Mouse (Mus musculus): ENCODE measurements around the gene Cxxc4. TPM values are rescaled to one million over a fixed set of nuclear protein-coding genes. Genes with fewer than 3 reads are reported as not detected.

Cxxc4 gene
- total RNA-seq (2014; rRNA removed): 0.18 and 0.20 TPM in 2 replicates
- 0.02 and 0.27 TPM in 2 replicates for polyA plus RNA-seq (2012; rRNA removed)

DNA sequence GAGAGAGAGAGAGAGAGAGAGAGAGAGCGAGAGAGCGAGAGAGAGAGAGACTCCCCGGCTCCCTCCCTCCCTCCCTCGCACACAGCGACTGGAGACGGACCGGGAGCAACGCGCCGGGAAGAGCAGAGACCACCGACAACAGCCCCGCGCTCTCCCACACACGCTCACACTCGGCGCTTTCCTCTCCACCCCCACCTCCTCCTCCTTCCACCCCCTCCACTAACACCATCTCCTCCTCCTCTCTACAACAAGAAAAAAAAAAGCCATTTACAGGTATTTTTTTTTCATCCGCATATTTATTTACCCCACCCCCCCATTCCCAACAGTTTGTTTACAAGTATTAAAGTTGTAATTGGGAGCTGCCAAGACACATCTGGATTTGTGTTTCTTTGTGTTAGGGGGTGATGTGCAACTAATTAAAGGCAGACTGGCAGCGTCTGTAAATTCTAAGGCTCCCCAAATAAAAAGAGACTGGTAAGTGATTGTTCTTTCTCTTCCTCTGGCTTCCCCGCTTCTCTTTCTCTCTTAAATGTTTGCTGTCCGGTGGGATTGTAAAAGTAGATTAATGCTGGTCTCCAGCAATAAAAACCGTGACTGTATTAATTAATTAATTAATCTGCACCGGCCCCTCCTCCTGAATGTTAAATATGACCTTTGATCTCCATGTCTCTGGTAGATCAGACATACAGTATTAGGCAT, at the start of gene Cxxc4:
Gene Cxxc4 (plus strand): TSS at position 71 of the 699 bp plus-strand sequence.
- Histone ChIP-seq H3K4me3 (ENCODE audit: insufficient read depth, low read depth, low read length) (peak within 1 kb of the TSS; percentile 51), H3K36me3 (ENCODE audit: control insufficient read depth, insufficient read depth, low read length) (no peaks in the 10 kb centered on the region), H3K79me2 (ENCODE audit: control insufficient read depth, insufficient read depth, low read length) (no peaks in the 10 kb centered on the region), H3K27me3 (ENCODE audit: control insufficient read depth, insufficient read depth, low read length) (peaks cover 11% of the 10 kb centered on the region; the same call in 1 of the 2 replicates), H3K4me1 (ENCODE audit: control insufficient read depth, insufficient read depth, low read length) (peaks cover 2% of the 10 kb centered on the region; the same call in 1 of the 2 replicates), H3K27ac (replicated peaks; ENCODE audit: insufficient read depth, low read depth, low read length) (no peak within 1 kb of the TSS), H3K9ac (ENCODE audit: low read depth, low read length) (peak within 1 kb of the TSS; percentile 48; the same call in 1 of the 2 replicates)
- 10% methylated on average over 9 of the region's 22 CpGs for WGBS
- no peak for DNase-seq (ENCODE audit: extremely low read depth, low read depth, low spot score)
- TF ChIP-seq POLR2A (IDR thresholded peaks at IDR 0.05; ENCODE audit: extremely low read depth, insufficient read depth, low read length): no peak
- TF ChIP-seq CTCF (IDR thresholded peaks at IDR 0.05; ENCODE audit: low read depth, low read length): no peak

DNA sequence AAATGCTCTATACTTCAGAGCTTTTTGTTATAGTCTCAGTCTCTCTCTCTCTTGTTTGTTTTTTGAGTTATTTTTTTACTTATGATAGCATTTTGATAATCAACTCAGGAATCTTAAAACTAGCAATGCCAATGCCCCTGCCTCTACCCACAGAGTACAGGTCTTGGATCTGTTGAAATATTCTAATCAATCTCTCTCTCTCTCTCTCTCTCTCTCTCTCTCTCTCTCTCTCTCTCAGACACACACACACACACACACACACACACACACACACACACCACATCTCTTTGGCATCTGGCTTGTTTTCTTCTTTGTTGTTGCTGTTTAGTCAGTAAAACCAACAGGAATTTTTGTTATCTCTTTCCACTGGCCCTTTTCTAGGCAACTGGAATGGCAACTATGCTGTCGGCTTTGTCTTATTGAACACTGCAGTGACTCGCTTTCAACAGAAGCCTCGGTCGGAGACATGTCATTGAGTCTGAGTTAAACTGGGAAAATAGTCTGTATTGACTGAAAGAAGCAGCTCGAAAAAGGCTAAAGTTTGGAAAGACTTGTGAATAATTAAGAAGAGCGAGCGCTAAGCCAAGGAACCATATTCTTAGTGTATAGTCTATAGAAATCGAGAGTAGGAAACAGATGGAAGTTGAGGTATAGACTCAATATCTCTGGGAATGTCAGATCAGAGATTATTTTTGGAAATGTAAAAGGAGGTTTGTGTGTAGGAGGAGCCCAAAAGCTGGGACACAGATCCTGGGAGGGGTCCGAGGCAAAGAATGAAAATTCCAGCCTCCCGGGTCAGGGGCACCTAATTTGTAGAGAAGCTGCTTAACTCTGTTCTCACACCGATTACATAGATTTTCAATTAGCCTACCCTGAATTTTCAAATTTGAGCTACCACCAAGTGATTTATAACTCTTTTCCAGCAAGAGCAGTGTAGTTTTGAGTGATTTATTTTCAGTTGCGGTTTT, 47.0 kb upstream of the Cxxc4 start:
- Histone ChIP-seq H3K79me2 (ENCODE audit: control insufficient read depth, insufficient read depth, low read length) (no peaks in the 10 kb centered on the region), H3K4me3 (ENCODE audit: insufficient read depth, low read depth, low read length) (no peak overlapping the region), H3K4me1 (ENCODE audit: control insufficient read depth, insufficient read depth, low read length) (no peaks in the 10 kb centered on the region), H3K27me3 (ENCODE audit: control insufficient read depth, insufficient read depth, low read length) (no peaks in the 10 kb centered on the region), H3K36me3 (ENCODE audit: control insufficient read depth, insufficient read depth, low read length) (no peaks in the 10 kb centered on the region), H3K9ac (ENCODE audit: low read depth, low read length) (no peak overlapping the region), H3K27ac (replicated peaks; ENCODE audit: insufficient read depth, low read depth, low read length) (no peak overlapping the region)
- 49% methylated on average over 12 of the region's 12 CpGs for WGBS
- DNase-seq (ENCODE audit: extremely low read depth, low read depth, low spot score): no peak
- TF ChIP-seq CTCF (IDR thresholded peaks at IDR 0.05; ENCODE audit: low read depth, low read length) (no peak), POLR2A (IDR thresholded peaks at IDR 0.05; ENCODE audit: extremely low read depth, insufficient read depth, low read length) (no peak)

DNA sequence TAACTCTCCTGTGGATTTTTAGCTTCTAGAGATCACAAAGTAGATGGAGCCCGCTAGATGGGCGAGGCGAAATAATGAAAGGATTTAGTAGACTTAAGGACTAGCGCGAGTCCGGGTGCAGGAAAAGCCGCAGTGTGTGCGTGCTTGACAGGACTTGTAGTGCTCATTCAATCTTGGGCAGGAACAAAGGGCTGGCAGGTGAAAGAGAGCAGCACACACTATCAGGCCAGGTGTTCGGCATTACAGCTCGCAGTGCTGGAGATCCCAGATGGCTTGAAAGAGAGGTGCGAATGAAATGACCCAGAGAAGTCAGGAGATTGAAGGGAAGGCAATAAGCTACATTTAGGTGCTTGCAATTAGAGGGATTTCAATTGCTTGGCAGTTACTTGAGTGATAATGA, 46.2 kb upstream of the Cxxc4 start:
- no peaks in the 10 kb centered on the region for H3K4me1 ChIP-seq (ENCODE audit: control insufficient read depth, insufficient read depth, low read length)
- TF ChIP-seq POLR2A (IDR thresholded peaks at IDR 0.05; ENCODE audit: extremely low read depth, insufficient read depth, low read length) (no peak), CTCF (IDR thresholded peaks at IDR 0.05; ENCODE audit: low read depth, low read length) (no peak)
- no peaks in the 10 kb centered on the region for H3K79me2 ChIP-seq (ENCODE audit: control insufficient read depth, insufficient read depth, low read length)
- no peaks in the 10 kb centered on the region for H3K36me3 ChIP-seq (ENCODE audit: control insufficient read depth, insufficient read depth, low read length)
- no peak overlapping the region for H3K9ac ChIP-seq (ENCODE audit: low read depth, low read length)
- no peak overlapping the region for H3K4me3 ChIP-seq (ENCODE audit: insufficient read depth, low read depth, low read length)
- no peak overlapping the region for H3K27ac ChIP-seq (replicated peaks; ENCODE audit: insufficient read depth, low read depth, low read length)
- no peak for DNase-seq (ENCODE audit: extremely low read depth, low read depth, low spot score)
- H3K27me3 ChIP-seq (ENCODE audit: control insufficient read depth, insufficient read depth, low read length): no peaks in the 10 kb centered on the region
- 38% methylated on average over 11 of the region's 11 CpGs for WGBS

DNA sequence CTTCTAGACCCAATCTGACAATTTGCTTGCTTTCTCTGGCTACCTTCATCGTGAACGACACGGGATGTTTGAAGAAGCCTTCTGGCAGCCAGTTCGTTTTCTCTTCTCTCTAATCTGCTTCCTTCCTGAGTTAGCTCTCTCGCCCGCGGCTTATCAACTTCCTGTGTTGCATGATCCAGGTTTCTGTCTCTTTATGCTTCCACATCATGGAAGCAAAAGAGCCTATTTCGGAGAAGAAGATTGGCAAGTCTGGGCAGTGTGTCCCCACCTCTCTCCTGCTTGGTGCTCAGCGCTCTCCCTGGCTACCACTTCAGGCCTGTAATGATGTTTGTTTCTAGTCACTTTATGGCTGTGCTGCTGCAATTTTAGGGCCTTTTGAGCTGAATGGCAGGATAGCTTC, 36.4 kb upstream of the Cxxc4 start:
- H3K9ac ChIP-seq (ENCODE audit: low read depth, low read length): peak overlapping the region; percentile 47; the same call in 1 of the 2 replicates
- DNase-seq (ENCODE audit: extremely low read depth, low read depth, low spot score): peak; percentile 1
- peak overlapping the region; percentile 41 for H3K4me3 ChIP-seq (ENCODE audit: insufficient read depth, low read depth, low read length)
- 22% methylated on average over 9 of the region's 9 CpGs for WGBS
- H3K27me3 ChIP-seq (ENCODE audit: control insufficient read depth, insufficient read depth, low read length): no peaks in the 10 kb centered on the region
- no peaks in the 10 kb centered on the region for H3K79me2 ChIP-seq (ENCODE audit: control insufficient read depth, insufficient read depth, low read length)
- no peaks in the 10 kb centered on the region for H3K4me1 ChIP-seq (ENCODE audit: control insufficient read depth, insufficient read depth, low read length)
- TF ChIP-seq POLR2A (IDR thresholded peaks at IDR 0.05; ENCODE audit: extremely low read depth, insufficient read depth, low read length): no peak
- TF ChIP-seq CTCF (IDR thresholded peaks at IDR 0.05; ENCODE audit: low read depth, low read length): no peak
- no peaks in the 10 kb centered on the region for H3K36me3 ChIP-seq (ENCODE audit: control insufficient read depth, insufficient read depth, low read length)
- H3K27ac ChIP-seq (replicated peaks; ENCODE audit: insufficient read depth, low read depth, low read length): 0 out of 2 replicates have a peak overlapping the region, but pooled peaks have one; percentile 44

DNA sequence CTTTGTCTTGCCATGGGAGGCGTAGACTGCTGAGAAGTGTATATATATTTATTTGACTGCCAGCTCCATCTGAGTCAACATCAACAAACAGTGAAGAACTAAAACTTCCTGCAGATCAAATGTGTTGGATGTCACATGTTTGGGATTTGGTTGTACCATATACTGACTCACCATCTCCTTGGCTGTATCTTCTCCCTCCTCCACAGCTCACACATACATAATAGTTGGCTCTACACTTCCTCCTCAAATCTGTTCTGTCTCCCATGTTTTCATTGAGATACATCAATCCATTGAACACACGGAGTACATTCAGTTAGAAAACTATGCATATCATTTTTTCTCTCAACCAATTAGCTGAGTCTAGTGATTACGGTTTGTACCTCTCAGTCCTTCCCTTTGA, 29.7 kb upstream of the Cxxc4 start:
- TF ChIP-seq POLR2A (IDR thresholded peaks at IDR 0.05; ENCODE audit: extremely low read depth, insufficient read depth, low read length) (no peak), CTCF (IDR thresholded peaks at IDR 0.05; ENCODE audit: low read depth, low read length) (no peak)
- no peak overlapping the region for H3K9ac ChIP-seq (ENCODE audit: low read depth, low read length)

More for the DNA sequence above, 29.7 kb upstream of the Cxxc4 start:
- H3K36me3 ChIP-seq (ENCODE audit: control insufficient read depth, insufficient read depth, low read length): no peaks in the 10 kb centered on the region
- no peak for DNase-seq (ENCODE audit: extremely low read depth, low read depth, low spot score)
- WGBS: 89% methylated on average over 3 of the region's 3 CpGs
- H3K4me3 ChIP-seq (ENCODE audit: insufficient read depth, low read depth, low read length): no peak overlapping the region
- H3K79me2 ChIP-seq (ENCODE audit: control insufficient read depth, insufficient read depth, low read length): no peaks in the 10 kb centered on the region
- H3K4me1 ChIP-seq (ENCODE audit: control insufficient read depth, insufficient read depth, low read length): no peaks in the 10 kb centered on the region
- H3K27me3 ChIP-seq (ENCODE audit: control insufficient read depth, insufficient read depth, low read length): no peaks in the 10 kb centered on the region
- H3K27ac ChIP-seq (replicated peaks; ENCODE audit: insufficient read depth, low read depth, low read length): no peak overlapping the region

Measured in liver, adult 2 months (tissue).